Mouse (Mus musculus): ENCODE measurements around the gene Ncstn.

Gene Ncstn

DNA sequence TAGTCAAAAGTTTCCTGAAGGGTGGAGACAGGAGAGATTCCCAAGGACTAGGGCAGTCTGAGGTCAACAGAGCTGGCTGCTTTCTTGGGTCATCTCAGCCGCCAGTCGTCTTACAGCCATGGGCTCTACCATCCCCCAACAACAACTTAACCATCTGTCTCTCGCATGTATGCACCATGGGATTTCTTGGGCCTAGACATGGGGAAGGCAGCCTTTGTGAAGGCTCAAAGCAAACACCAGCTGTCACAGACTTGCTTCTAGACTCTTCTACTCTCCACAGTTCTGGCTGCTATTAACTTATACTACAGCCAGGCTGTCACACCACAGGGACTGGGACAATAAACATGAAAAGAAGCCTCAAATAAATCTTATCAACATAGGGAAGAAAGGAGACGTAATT, 11.0 kb downstream of the Ncstn start:
- no peak for DNase-seq

DNA sequence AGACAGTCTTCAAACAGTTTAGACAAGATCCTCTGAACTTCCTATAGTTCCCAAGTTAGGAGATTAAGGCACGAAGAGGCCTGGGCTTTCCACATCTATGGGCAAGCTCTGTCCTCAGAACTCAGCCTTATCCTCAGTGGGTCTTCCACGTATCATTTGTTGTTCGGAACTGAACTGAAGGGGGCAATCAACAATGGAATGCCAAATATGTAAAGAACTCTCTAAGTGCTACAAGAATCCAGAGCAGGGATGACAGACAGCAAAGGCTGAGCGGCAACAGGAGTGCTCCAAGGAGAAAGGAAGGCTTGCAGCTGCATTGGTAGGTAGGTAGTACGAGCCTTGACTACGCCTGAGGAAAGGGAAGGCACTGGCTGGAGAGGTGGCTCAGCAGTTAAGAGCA, 12.4 kb downstream of the Ncstn start:
- no peak for DNase-seq

DNA sequence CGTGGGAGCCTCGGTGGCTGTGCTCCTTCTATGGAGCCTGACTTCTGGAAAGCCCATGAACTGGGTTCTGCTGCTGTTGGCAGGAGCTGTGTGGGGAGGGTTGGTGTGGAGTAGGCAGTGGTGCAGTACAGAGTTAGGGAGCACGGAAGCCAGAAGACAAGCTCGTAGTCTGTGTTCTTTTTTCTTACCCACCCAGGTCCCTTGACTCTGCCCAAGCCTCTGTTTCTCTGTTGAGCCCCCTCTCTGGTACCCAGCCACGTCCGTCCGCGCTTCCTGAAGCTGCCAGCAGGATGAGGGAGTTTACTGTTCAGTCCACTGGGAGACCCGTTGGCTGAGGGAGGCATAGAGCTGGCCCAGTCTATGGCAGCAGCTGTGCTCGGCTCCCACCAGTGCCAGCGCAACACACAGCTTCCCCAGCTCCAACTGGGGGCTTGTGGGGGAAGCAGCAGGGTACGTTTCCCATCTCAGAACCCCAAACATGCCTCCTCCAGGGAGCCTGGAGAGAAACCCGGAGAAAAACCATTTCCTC, 17.9 kb downstream of the Ncstn start:
- no peak for DNase-seq

DNA sequence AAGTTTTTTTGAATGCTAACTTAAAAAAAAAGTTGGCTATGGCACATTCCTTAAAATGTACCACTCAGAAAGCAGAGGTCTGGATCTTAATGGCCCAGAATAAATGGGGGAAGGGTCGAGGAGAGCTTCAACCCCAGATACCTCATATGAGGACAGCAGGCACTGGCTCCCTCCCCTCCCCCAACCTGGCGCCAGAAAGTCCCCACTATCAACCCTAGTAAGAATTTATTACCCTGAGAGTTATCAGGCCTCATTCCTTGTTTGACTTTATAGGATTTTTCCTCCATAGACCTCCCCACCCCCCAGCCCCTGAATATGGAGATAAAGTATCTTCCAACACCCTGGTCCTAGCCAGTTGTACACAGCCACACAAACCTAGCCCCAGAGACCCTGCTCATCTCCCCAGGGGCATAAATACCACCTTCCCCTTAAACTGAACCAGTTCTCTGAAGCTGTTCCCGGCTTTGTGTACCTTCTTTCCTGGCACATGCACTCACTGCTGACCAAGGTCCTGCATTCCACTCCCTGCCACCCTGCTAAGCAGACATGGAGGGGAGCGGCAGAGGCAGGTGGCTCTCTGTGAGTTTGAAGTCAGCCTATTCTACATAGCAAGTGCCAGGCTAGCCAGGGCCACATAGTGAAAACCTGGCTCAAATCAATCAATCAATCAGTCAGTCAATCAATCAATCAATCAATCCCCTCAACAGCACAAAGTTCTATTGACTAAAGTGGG, 19.1 kb downstream of the Ncstn start:
- no peak for DNase-seq

DNA sequence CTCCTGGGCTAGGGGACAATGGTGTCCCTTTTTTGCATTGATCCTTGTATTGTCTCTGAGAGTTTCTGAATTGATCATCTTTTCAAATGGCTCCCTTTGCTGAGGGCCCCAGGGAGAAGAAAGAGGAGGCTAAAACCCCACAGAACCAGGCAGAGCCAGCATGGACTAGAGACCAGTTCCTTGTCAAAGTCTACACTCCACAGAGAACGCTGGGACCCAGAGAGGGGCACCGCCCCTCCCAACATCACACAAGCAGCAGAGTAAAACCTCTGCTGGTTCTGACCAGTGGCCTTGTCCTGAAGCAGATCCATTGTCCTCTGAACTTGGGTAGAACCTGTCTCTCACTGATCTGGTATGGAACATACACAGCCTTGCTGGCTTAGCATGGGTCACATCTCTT, 20.5 kb downstream of the Ncstn start:
- no peak for DNase-seq

- no peak for DNase-seq
These were observed 21.4 kb downstream of the Ncstn start for GRCm38 (mm10) chr1:172061217-172061616.

DNA sequence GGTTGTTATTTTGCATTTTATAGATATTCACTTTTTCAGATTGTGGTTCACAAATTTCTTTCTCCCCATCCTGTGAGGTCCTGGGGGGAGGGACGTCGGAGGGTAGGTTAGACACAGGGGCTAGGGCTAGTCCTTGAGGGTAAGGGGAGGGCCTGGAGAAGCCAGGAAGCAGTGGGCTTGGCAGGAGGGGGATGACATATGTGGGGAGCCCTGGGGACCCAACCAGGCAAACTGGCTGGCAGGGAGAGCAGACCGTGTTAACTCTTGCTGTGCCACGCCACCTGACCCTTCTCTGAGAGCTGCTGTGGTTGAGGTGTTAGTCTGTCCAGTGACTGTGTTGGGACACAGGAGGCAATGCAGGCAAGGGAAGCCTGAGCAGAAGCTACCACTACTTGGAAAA, 21.9 kb downstream of the Ncstn start:
- no peak for DNase-seq

DNA sequence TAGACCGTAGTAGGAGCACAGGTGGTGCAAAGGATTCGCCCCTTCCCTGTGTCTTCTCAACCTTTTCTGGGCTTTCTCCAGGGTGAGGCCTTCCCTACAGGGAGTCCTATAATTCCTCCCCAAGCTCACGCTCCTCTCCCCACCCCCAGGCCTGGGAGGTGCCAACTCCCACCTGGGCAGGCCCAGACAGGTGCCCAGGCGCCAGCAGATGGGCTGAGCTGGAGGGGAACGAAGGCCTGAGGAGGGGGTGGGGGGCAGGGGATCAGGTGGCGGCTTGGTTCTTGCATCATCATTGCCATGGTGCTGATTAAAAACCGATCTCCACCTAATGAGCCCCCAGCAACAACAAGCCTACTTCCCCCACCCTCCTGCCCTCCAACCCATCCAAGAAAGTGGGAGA, 23.7 kb downstream of the Ncstn start:
- no peak for DNase-seq

DNA sequence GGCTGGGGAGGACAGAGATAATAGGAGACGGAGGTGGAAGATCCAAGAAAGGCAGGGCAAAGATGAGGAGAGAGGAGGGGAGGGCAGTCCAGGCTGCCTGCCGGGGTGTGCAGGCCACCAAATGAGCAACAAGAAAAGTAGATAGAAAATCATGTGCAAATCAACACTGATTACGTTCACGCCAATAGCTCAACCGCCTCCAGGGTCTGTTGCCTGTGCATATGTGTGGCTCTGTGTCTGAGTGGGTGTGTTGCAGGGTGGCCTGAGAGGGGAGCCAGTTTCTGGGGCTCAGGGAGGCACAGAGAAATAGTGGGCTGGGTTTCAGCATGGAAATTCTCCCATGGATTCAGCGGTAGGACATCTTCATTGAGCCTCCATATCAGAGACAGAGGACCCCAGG, 24.3 kb downstream of the Ncstn start:
- no peak for DNase-seq

- no peak for DNase-seq
These were observed 25.1 kb downstream of the Ncstn start, which contains the start of gene Nhlh1 for GRCm38 (mm10) chr1:172057491-172057921. Gene Nhlh1 (minus strand): TSS chr1:172057573.

DNA sequence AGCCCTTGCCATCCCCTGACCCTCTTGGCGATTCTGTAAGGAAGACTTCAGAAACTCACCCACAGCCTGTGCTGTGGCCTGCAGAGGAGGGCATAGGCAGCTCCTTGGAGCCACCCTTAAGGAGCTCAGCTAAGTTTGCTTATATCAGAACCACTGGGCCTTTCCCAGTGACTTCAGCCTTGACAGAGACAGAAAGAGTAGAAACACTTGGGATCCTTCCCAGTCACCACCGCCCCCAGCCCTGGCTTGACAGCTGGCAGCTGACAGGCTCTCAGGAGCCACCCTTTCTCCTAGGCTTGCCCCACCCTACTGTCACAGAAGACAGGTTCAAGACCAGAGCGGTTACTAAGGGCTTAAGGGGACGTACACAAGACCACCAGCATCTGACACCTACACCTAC, 26.3 kb downstream of the Ncstn start:
- no peak for DNase-seq

- DNase-seq: peak; percentile 31
These were observed 28.8 kb downstream of the Ncstn start for GRCm38 (mm10) chr1:172053541-172054440.

DNA sequence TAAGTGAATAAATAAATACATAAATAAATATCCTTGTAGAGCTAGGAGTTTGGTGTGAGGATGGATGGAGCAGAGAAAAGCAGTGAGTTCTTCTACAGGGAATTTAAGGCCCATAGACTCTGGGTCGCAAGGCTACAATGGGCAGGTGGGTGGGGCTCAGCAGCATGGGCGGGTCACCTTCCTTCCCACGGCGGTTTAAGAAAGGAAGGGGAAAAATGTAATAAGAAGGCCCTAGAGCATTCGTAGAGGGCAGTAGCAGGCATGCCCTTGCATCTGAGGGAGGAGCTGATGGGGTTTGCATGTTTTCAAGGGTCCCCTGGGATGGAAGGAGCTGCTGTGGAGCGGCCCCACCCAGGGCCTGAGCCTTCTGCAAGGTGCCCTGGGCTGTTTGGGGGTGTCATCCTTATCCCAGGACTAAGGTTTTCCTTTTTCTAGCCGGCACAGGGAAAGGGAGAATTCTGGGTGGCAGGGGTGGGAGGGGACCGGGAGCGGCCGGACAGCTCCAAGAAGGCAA, 29.8 kb downstream of the Ncstn start:
- DNase-seq: no peak

DNA sequence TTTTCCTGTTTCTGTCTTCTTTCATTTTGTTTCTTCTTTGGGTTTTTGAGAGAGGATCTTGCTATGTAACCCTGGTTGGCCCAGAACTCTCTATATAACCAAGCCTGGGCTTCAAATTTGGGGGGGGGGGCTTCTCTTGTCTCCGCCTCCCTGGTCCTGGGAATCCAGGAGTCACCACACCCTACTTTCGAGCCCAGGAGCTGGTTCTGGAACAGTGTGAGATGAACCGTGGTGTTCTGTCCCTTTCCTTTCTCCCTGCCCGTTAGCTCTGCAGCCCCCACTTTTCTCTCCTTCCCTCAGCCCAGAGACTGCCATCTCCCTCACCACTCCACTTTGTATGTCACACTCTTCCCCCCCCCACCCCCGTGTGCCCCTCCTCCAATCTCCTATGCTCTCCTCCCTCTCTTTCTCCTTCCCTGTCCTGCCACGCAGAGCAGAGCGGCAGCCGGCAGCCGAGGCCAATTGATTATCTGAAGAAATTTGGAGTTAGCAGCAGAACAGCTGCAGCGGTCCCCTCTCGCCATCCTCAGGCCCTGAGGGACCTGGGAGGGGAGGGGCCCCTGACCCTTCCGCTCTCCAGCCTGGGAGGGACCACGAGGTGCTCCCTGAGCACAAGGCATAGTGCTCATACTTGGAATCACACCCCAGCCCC, 33.3 kb downstream of the Ncstn start:
- no peak for DNase-seq

- DNase-seq: no peak
These were observed 34.3 kb downstream of the Ncstn start for GRCm38 (mm10) chr1:172048241-172048734.

DNA sequence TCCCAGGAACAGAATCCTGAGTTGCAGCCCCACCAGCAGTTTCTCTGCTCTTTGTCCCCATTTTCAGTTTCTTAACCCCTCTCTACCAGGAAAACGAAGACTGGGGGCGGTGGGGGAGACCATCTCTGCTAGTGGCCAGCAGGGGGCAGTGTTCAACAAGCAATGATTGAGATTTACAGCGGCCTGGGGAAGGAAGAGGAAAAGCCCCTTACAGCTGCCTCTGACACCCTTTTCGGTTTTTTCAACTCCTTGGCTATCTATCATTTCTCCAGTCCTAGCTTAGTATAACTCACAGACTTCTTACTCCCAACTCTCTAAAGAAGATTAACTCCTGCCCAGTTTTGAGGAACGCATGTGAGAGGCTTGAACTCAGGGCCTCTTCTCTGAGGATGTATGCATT, 35.7 kb downstream of the Ncstn start:
- DNase-seq: peak; percentile 75

DNA sequence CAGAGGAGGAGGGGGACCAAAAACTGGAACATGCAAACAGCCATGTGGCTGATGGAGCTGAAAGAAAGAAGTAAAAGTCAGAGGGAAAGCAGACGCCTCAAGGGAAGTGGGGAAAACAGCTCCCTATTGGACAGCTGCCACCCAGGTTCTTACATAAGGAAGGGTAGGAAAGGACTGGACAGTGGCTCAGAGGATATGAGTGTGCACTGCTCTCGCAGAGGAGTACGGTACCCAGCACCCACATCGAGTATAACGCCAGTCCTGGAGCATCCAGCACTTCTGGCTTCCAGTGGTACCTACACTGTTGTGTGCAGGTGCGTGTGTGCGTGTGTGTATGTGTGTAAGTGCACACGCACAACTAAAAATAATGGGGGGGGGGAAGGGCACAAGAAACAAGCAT, 36.2 kb downstream of the Ncstn start:
- no peak for DNase-seq

GRCm38 (mm10) chr1:172029914-172030313, 52.7 kb downstream of the Ncstn start:
- DNase-seq: no peak

- no peak for DNase-seq
These were observed 54.0 kb downstream of the Ncstn start, which contains the start of gene Vangl2 for GRCm38 (mm10) chr1:172028394-172029275. Gene Vangl2 (minus strand): TSS chr1:172028444.

DNA sequence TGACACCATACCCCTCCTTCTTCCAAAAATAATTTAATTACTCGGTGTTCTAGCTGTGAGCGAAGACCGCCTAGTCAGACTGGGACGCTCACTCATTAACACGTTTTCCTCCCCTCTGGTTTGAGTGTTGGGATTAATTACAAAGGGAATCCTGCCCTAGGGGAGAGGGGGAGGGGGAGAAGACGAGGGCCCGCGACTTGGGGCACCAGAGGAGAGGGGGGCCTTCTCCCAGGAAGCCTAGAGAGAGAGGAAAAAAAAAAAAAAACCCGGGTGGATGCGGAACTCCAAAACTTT, 54.8 kb downstream of the Ncstn start:
- DNase-seq: no peak

DNA sequence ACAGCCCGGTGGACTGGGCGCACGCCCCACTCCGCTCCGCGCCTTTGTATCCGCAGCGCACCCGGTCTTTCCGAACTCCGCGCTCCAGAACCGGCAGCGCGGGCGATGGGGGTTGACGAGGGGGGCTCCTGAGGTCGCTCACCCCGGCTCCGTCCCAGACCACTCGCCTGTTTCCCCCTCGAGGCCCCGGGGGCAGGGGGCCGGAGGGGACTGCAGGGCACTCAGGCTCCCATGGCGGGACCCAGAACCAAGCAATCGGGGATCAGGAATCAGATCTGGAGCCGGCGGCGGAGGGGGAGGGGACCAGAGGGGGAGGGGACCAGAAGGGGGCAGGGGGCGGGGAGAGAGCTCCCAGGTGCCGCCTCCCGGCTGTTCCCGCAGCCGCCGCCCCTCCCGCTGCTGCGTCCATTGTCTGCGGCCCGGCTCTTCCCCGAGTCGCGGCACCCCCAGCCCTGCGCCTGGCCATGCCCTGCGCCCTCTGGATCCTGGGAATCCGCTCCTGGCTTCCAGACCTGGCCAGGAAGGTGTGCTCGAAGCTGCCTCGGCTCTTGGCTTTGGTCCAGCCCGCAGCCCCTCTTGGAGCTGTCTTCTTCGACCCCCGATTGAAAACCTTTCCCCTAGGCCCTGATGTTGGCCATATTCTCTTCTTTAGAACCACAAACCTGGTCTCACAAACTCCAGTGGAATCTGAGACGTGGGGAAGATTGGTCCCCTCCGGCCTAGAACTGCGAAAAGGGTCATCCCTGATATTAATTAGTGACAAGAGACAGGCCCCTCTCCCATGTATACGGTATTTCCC, 55.4 kb downstream of the Ncstn start:
- peak; percentile 90 for DNase-seq

Data from right cerebral cortex, postnatal 14 days (tissue).